Mouse (Mus musculus) liver, embryonic 15.5 days (tissue): ENCODE measurements around the gene Nsf. TPM values are rescaled to one million over a fixed set of nuclear protein-coding genes. Genes with fewer than 3 reads are reported as not detected.

Experiments used
- ATAC-seq: fragments of 200-750 bp; cut with Nextera tagmentation; 2 replicates; pipeline ENCODE4 v1.8.0; 2017; ENCODE audit warnings: moderate number of reproducible peaks, mild to moderate bottlenecking, moderate library complexity; ENCODE audit not compliant: insufficient read depth
- H3K27ac ChIP-seq: fragments of 300-500 bp; sonication (generic); replicated peaks from 2 replicates; pipeline ENCODE4 v1.5.1; 2015; ENCODE audit warnings: mild to moderate bottlenecking, inconsistent platforms
- H3K27me3 ChIP-seq: fragments of 300-500 bp; sonication (generic); 2 replicates; pipeline ENCODE4 v1.6.1; 2015; ENCODE audit warnings: mild to moderate bottlenecking, inconsistent platforms
- H3K36me3 ChIP-seq: fragments of 300-500 bp; sonication (generic); replicated peaks from 2 replicates; pipeline ENCODE4 v1.6.1; 2015; ENCODE audit warnings: moderate library complexity, mild to moderate bottlenecking, inconsistent platforms
- H3K4me1 ChIP-seq: fragments of 300-500 bp; sonication (generic); replicated peaks from 2 replicates; pipeline ENCODE4 v1.6.1; 2015; ENCODE audit warnings: inconsistent platforms
- H3K4me2 ChIP-seq: fragments of 300-500 bp; sonication (generic); 2 replicates; pipeline ENCODE4 v1.6.1; 2015; ENCODE audit warnings: moderate library complexity, mild to moderate bottlenecking, inconsistent platforms
- H3K4me3 ChIP-seq: fragments of 300-500 bp; sonication (generic); replicated peaks from 2 replicates; pipeline ENCODE4 v1.5.1; 2015; ENCODE audit warnings: mild to moderate bottlenecking, inconsistent platforms
- H3K9ac ChIP-seq: fragments of 300-500 bp; sonication (generic); 2 replicates; pipeline ENCODE4 v1.6.1; 2015; ENCODE audit warnings: moderate library complexity, mild to moderate bottlenecking, inconsistent platforms
- H3K9me3 ChIP-seq: fragments of 300-500 bp; sonication (generic); replicated peaks from 2 replicates; pipeline ENCODE4 v1.6.1; 2016; ENCODE audit warnings: inconsistent platforms
- WGBS: fragments of 180-500 bp; shearing (Covaris S2); methylation state at CpG from one replicate; pipeline ENCODE4 v1.1.7; 2015; ENCODE audit warnings: mixed read lengths; ENCODE audit not compliant: insufficient replicate concordance; 5-methylcytosine and 5-hydroxymethylcytosine counted together
- polyA plus RNA-seq: library from polyadenylated mRNA; unstranded; fragments of >200 nt; fragmentation: Nextera tagmentation; extraction: Ambion mirVana; gene quantifications from 2 replicates; pipeline ENCODE4 v1.2.1, GENCODE M21; 2015

Nsf gene
- polyA plus RNA-seq, 1 experiment from 2014 or later = 24.2 TPM

DNA sequence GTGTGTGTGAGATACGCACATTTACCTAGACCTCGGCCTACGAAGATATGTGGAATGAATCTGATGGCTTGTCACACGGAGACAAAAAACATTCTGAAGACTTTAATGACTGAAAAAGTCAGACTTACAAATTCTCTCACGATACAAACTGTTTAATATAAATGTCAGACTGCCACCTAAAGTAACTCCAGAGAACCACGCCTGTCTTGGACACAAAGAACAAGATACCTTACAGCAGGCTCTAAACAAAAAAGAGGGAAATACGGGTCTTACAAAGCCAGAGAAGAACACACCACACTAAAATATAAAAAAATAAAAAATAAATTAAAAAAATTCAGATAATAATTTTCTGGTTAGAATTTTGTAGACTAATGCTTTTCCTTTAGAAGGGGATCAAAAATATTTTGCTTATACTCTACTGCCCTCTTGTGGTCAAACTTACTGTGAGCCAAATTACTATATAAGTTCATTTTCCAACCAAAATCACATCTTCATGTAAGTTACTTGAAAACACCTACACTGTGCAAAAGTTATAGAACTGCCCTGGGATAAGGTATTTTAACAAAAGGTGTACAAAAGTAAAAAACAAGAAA lies 42.8 kb downstream of the Nsf start:
- WGBS = 67% methylated on average over 7 of the region's 7 CpGs
- Histone ChIP-seq H3K27ac (no peak overlapping the region), H3K4me3 (no peak overlapping the region), H3K4me1 (no peaks in the 10 kb centered on the region), H3K27me3 (no peaks in the 10 kb centered on the region), H3K36me3 (peaks cover 55% of the 10 kb centered on the region), H3K4me2 (no peak overlapping the region), H3K9me3 (no peaks in the 10 kb centered on the region), H3K9ac (no peak overlapping the region)
- no peak for ATAC-seq

DNA sequence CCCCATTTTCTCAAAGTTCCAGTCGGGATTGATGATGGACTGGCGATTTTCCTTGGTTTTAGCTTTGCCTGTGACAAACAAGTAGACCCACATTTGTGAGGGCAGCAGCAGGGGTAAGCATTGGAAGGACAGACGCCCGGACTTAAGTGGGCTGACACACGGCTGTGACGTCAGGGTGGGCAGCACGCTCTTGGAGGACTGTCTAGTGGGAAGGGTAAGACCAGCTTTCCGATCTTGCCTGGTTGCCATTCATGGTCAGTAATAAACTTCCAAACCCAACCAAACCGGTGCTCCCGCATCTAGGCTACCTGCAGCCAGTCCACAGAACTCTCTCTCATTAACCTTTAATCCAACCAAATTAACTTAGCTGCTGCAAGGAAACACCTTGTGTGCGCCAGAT lies 43.3 kb downstream of the Nsf start:
- no peak overlapping the region for H3K27ac ChIP-seq
- ATAC-seq = no peak
- peaks cover 49% of the 10 kb centered on the region for H3K36me3 ChIP-seq
- no peaks in the 10 kb centered on the region for H3K9me3 ChIP-seq
- H3K4me2 ChIP-seq = no peak overlapping the region
- no peaks in the 10 kb centered on the region for H3K4me1 ChIP-seq
- H3K27me3 ChIP-seq = no peaks in the 10 kb centered on the region
- H3K4me3 ChIP-seq = no peak overlapping the region
- H3K9ac ChIP-seq = no peak overlapping the region
- WGBS = 88% methylated on average over 11 of the region's 11 CpGs

DNA sequence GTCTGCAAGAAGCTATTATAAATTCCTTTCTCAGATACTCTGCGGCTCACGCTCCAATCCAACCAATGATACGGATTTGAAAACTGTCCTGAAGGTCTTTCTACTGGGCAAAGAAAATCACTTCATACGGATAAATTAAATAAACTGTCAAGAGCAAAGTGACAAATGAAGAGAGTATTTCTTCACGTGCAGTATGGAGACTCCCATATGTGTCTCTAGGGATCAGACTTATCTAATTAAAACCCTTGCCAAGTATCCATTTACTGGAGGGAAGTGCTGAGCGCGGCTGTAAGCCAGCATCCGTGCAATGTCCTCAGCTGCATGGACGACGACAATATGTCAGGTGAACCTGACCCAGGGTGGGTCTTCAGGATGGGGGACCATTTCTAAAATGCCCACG lies 44.0 kb downstream of the Nsf start:
- H3K9me3 ChIP-seq = no peaks in the 10 kb centered on the region
- no peak overlapping the region for H3K4me3 ChIP-seq
- no peak overlapping the region for H3K27ac ChIP-seq
- no peaks in the 10 kb centered on the region for H3K27me3 ChIP-seq
- no peaks in the 10 kb centered on the region for H3K4me1 ChIP-seq
- ATAC-seq = no peak
- H3K4me2 ChIP-seq = no peak overlapping the region
- H3K36me3 ChIP-seq = peaks cover 44% of the 10 kb centered on the region
- 90% methylated on average over 11 of the region's 11 CpGs for WGBS
- H3K9ac ChIP-seq = no peak overlapping the region

DNA sequence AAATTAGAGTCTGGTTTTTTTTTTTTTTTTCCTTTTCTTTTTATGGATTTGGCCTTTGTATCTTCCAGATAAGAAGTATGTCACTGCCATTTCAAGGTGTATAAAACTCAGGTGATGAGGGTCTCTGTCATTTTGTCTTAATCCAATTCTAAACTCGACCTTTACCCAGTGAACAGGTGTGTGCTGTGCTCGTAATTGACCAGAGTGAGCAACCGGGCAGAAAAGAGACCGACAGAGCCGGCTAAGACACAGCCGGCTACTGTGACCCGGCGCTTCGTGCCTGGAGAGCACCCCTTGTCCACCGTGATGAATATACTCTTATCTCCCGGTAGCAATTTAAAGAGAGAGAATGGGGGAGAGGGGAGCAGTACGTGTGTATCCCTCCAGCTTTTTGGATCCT lies 44.5 kb downstream of the Nsf start:
- Histone ChIP-seq H3K4me3 (no peak overlapping the region), H3K4me1 (no peaks in the 10 kb centered on the region), H3K9ac (no peak overlapping the region), H3K4me2 (no peak overlapping the region), H3K27me3 (no peaks in the 10 kb centered on the region), H3K9me3 (no peaks in the 10 kb centered on the region), H3K36me3 (peaks cover 41% of the 10 kb centered on the region), H3K27ac (no peak overlapping the region)
- WGBS = 86% methylated on average over 12 of the region's 12 CpGs
- ATAC-seq = no peak

DNA sequence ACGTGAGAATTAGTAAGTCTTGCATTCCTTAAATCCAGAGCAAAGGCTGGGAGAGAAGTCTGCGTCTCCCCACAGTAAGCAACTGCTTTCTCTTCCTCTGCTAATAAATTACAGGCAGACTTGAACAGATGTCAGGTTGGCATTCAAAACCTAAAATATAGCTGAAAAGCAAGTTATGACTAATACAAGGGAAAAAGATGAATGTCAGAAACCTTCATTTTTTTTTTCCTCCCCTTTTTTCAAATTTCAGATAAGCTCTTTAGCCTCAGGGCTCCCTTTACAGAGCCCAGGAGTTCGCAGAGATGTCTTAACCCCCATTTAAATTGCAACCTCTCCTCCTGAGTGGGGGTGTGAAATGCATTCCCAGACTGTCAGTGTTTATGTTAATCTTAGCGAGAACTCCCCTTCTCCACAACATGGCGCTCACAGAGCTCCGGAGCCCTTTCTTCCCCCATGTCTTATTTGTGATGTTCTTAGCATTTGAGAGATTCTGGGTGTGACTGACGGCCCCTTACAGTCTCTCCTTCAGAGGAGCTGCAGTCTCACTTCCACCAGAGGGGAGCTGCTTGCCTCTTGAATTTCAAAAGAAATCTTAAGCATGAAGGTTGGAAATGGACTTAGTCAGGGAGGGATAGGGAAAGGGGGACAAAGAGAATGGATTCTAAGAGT lies 47.7 kb downstream of the Nsf start:
- H3K27ac ChIP-seq = no peak overlapping the region
- WGBS = 68% methylated on average over 7 of the region's 7 CpGs
- H3K4me2 ChIP-seq = no peak overlapping the region
- no peaks in the 10 kb centered on the region for H3K27me3 ChIP-seq
- no peak for ATAC-seq
- H3K9me3 ChIP-seq = no peaks in the 10 kb centered on the region
- H3K4me1 ChIP-seq = no peaks in the 10 kb centered on the region
- H3K9ac ChIP-seq = no peak overlapping the region
- peaks cover 25% of the 10 kb centered on the region for H3K36me3 ChIP-seq
- no peak overlapping the region for H3K4me3 ChIP-seq

DNA sequence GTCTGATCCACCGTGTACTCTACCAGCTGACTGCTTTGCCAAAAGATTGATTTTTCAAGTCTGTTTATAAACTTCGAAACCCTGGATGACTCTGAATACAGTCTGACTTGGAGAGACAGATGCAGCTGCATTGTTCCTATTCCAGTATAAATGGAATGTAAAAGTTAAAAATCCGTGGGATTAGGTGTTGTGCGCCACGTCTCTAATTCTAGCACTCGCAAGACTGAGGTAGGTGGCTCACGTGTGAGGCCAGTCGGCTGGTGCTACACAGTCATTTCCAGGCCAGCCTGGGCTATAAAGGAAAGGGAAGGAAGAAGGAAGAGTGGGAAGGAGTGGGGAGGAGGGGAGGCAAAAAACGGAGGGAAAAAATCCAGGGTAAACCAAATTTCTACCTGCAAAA lies 48.4 kb downstream of the Nsf start:
- H3K27ac ChIP-seq = no peak overlapping the region
- H3K4me1 ChIP-seq = no peaks in the 10 kb centered on the region
- H3K36me3 ChIP-seq = peaks cover 21% of the 10 kb centered on the region
- WGBS = 75% methylated on average over 9 of the region's 9 CpGs
- H3K27me3 ChIP-seq = no peaks in the 10 kb centered on the region
- no peak for ATAC-seq
- no peak overlapping the region for H3K9ac ChIP-seq
- no peaks in the 10 kb centered on the region for H3K9me3 ChIP-seq
- no peak overlapping the region for H3K4me3 ChIP-seq
- no peak overlapping the region for H3K4me2 ChIP-seq

DNA sequence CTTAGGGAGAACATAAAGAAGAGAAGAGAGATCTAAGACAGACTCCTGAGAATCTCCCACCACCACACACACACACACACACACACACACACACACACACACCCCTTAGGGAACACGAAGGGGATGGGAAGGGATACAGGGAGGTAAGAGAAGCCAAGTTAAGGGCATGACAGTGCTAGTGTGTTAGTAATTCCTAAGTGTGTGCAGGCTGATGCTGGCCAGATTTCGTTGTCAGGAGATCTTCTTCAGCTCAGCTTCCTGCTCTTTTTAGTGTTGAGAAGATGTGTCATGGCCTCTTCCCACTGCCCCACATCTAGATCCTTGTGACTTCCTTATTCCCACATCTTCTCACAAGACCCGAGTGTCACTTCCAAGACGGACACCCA lies 52.3 kb downstream of the Nsf start:
- Histone ChIP-seq H3K9me3 (no peaks in the 10 kb centered on the region), H3K4me3 (no peak overlapping the region), H3K36me3 (no peaks in the 10 kb centered on the region), H3K4me2 (no peak overlapping the region), H3K27me3 (no peaks in the 10 kb centered on the region), H3K9ac (no peak overlapping the region), H3K4me1 (no peaks in the 10 kb centered on the region), H3K27ac (no peak overlapping the region)
- WGBS = 79% methylated on average over 4 of the region's 4 CpGs
- ATAC-seq = no peak

DNA sequence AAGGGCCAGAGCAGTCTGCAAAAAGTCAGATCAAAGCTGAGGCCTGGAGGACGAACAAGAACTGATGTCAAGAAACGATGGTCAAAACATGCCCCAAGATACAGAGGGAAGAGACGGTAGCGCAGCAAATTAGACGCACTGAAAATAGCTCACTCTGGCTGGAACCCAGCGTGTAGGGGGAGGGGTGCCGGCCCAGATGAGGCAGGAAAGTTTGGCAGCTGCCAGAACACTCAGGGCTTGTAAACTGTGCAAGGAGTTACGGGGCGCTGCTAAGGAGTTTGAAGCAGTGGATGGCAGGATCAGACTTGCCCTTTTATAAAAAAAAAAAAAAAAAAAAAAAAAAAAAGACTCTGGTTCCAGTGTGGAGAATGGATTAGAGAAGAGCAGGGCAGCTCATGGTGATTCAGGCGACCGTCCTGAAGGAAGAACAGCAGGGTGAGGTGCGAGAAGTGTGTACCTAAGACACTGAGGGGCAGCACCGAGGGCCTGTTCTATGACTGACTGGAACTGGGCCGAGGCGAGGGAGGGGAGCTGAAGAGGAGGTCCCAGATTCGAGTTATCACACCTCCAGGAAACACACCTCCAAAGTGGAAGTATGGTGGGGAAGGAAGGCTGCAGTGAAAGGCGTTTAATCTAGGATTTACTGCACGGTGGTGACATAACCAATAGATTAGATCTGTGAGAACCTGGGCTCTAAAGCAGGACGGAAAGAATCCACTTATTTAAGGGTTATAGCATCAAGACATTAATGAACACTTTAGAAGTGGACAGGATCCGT lies 52.9 kb downstream of the Nsf start:
- Histone ChIP-seq H3K4me1 (no peaks in the 10 kb centered on the region), H3K36me3 (no peaks in the 10 kb centered on the region), H3K27me3 (no peaks in the 10 kb centered on the region), H3K9ac (no peak overlapping the region), H3K4me2 (no peak overlapping the region), H3K9me3 (no peaks in the 10 kb centered on the region), H3K4me3 (no peak overlapping the region), H3K27ac (no peak overlapping the region)
- ATAC-seq = no peak
- WGBS = 68% methylated on average over 20 of the region's 20 CpGs

DNA sequence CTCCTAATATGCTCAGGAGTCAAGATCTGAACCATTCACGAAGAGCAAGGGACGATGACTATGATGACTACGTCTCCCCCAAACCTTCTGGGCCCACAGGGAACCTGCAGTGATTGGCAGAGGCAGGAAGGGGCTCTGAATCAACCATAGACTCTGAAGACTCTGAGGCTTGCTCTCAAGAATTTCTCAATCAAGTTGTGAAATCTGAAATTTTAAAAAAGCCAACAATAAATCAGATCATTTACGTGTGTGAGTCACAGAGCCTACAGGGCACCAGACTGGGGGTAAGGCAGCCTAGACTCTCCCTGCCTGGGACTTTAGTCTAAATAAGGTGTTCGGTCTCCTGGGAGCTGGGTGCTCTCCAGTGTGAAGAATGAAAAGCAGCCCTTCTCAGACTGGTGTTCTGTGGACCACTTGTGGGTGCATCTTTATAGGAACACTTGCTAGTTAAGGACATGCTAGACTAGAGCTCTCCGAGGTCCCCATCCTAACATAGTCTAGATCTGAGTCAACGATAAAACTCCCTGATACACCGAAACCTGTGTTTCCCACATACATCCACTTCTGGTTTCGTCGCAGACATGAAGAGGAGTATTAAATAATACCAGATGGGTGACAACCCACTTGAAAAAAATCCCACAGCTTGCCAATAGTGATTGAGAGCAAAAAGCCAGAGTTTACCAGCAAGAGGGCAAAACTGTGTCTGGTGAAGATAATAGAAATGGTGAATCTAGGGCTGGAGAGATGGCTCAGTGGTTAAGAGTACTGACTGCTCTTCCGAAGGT lies 56.7 kb downstream of the Nsf start:
- Histone ChIP-seq H3K36me3 (no peaks in the 10 kb centered on the region), H3K4me2 (no peak overlapping the region), H3K27me3 (no peaks in the 10 kb centered on the region), H3K4me3 (no peak overlapping the region), H3K4me1 (no peaks in the 10 kb centered on the region), H3K9me3 (no peaks in the 10 kb centered on the region), H3K27ac (no peak overlapping the region), H3K9ac (no peak overlapping the region)
- no peak for ATAC-seq
- 78% methylated on average over 11 of the region's 11 CpGs for WGBS

DNA sequence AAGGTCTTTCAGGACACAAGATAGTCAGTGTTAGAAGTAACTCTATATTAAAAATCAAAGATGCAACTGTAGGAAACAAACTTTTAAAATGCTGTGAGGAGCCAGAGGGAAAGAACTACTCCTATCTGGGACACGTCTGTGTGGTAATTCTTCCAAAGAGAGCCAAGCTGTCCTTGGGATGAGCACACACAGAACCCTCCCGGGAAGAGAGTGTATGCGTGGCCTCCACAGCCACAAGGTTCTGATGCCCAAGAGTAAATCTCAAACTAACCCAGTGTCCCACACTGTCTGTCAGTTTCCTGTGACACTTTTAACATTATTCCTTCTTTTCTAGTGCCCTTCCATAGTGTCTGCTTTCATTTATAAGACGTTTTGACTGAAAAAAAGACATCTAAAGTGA lies 57.8 kb downstream of the Nsf start:
- no peak overlapping the region for H3K27ac ChIP-seq
- no peak overlapping the region for H3K9ac ChIP-seq
- H3K4me2 ChIP-seq = no peak overlapping the region
- no peaks in the 10 kb centered on the region for H3K4me1 ChIP-seq
- no peaks in the 10 kb centered on the region for H3K27me3 ChIP-seq
- H3K36me3 ChIP-seq = no peaks in the 10 kb centered on the region
- no peak overlapping the region for H3K4me3 ChIP-seq
- WGBS = 72% methylated on average over 4 of the region's 4 CpGs
- H3K9me3 ChIP-seq = no peaks in the 10 kb centered on the region
- ATAC-seq = no peak

DNA sequence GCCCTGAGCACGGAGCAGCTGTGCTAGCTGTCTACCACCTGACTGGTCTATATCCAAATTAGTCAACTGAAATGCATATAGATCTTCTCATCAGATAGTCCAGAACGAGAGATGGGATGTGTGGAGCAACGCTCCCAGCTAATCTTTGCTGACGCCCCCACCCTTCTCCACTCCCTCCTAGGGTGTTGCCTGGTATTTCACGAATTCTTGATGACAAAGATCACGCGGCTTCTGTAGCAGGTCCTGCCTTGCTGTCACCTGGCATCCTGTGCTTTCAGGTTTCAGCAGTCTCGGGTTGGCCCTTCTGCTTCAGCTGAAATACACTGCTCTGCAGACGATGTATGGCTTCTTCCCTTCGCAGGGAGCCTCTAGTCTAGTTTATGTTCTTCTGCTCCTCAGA lies 61.0 kb downstream of the Nsf start:
- no peaks in the 10 kb centered on the region for H3K9me3 ChIP-seq
- no peak overlapping the region for H3K27ac ChIP-seq
- WGBS = 77% methylated on average over 10 of the region's 10 CpGs
- H3K27me3 ChIP-seq = no peaks in the 10 kb centered on the region
- no peak overlapping the region for H3K4me2 ChIP-seq
- H3K36me3 ChIP-seq = no peaks in the 10 kb centered on the region
- no peak overlapping the region for H3K9ac ChIP-seq
- no peak for ATAC-seq
- H3K4me3 ChIP-seq = no peak overlapping the region
- H3K4me1 ChIP-seq = no peaks in the 10 kb centered on the region
